Mouse (Mus musculus) kidney, embryonic 16.5 days (tissue): ENCODE data around the gene Gm49405. TPM values are rescaled to one million over a fixed set of nuclear protein-coding genes. Genes with fewer than 3 reads are reported as not detected.

ENCODE experiments used
- ATAC-seq: fragments of 200-750 bp; cut with Nextera tagmentation; 2 replicates; pipeline ENCODE4 v1.8.0; 2017; ENCODE audit warnings: moderate TSS enrichment; ENCODE audit not compliant: low FRiP score, low TSS enrichment
- H3K27ac ChIP-seq: fragments of 300-500 bp; sonication (generic); 2 replicates; pipeline ENCODE4 v1.5.1; 2014; ENCODE audit warnings: low read length
- H3K27me3 ChIP-seq: fragments of 300-500 bp; sonication (generic); 2 replicates; pipeline ENCODE4 v1.6.1; 2014; ENCODE audit warnings: low read length, control low read depth, mixed read lengths; ENCODE audit not compliant: insufficient read depth
- H3K36me3 ChIP-seq: fragments of 300-500 bp; sonication (generic); 2 replicates; pipeline ENCODE4 v1.6.1; 2014; ENCODE audit warnings: low read length, control low read depth, mixed read lengths; ENCODE audit not compliant: insufficient read depth
- H3K4me1 ChIP-seq: fragments of 300-500 bp; sonication (generic); 2 replicates; pipeline ENCODE4 v1.6.1; 2014; ENCODE audit warnings: low read length, control low read depth, mixed read lengths; ENCODE audit not compliant: insufficient read depth
- H3K4me2 ChIP-seq: fragments of 300-500 bp; sonication (generic); replicated peaks from 2 replicates; pipeline ENCODE4 v1.6.1; 2014; ENCODE audit warnings: low read depth, low read length
- H3K4me3 ChIP-seq: fragments of 300-500 bp; sonication (generic); 2 replicates; pipeline ENCODE4 v1.5.1; 2014; ENCODE audit warnings: mild to moderate bottlenecking, low read length
- H3K9ac ChIP-seq: fragments of 300-500 bp; sonication (generic); replicated peaks from 2 replicates; pipeline ENCODE4 v1.6.1; 2014; ENCODE audit warnings: low read length
- H3K9me3 ChIP-seq: fragments of 300-500 bp; sonication (generic); 2 replicates; pipeline ENCODE4 v1.6.1; 2016; ENCODE audit warnings: low read length, control low read depth
- WGBS: fragments of 180-500 bp; shearing (Covaris S2); extraction: QIAGEN DNeasy Blood & Tissue Kit; methylation state at CpG from one replicate; pipeline ENCODE4 v1.1.7; 2014; 5-methylcytosine and 5-hydroxymethylcytosine counted together
- polyA plus RNA-seq: library from polyadenylated mRNA; unstranded; fragments of >200 nt; fragmentation: Nextera tagmentation; extraction: Ambion mirVana; gene quantifications from 2 replicates; pipeline ENCODE4 v1.2.1, GENCODE M21; 2015

Gm49405 gene
- polyA plus RNA-seq, 1 experiment from 2014 or later, result 3.9 TPM

DNA sequence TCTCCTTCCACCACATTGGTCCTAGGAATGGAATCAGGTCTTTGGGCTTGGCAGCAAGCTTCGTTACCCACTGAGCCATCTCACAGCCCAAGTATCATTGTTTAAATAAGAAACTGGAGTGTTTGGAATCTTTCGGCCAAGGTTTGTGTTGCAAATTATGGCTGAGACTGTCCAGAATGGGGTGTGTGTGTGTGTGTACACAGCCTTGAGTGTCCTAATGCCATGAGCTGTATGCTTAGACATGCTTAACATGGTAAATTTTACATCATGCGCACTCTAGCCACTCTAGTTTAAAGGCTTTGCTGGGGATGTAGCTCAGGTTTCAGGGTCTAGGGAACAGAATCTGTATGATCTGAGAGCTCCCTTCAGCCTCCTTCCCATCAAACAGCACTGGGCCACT lies 4.9 kb upstream of the Gm49405 start:
- no peaks in the 10 kb centered on the region for H3K36me3 ChIP-seq
- H3K27ac ChIP-seq, result peak overlapping the region; percentile 25; the same call in 1 of the 2 replicates
- H3K4me2 ChIP-seq, result no peak overlapping the region
- no peak overlapping the region for H3K4me3 ChIP-seq
- H3K4me1 ChIP-seq, result peaks cover 32% of the 10 kb centered on the region
- no peaks in the 10 kb centered on the region for H3K27me3 ChIP-seq
- H3K9ac ChIP-seq, result no peak overlapping the region
- no peak for ATAC-seq
- H3K9me3 ChIP-seq, result no peaks in the 10 kb centered on the region
- WGBS, result 64% methylated on average over 3 of the region's 3 CpGs

DNA sequence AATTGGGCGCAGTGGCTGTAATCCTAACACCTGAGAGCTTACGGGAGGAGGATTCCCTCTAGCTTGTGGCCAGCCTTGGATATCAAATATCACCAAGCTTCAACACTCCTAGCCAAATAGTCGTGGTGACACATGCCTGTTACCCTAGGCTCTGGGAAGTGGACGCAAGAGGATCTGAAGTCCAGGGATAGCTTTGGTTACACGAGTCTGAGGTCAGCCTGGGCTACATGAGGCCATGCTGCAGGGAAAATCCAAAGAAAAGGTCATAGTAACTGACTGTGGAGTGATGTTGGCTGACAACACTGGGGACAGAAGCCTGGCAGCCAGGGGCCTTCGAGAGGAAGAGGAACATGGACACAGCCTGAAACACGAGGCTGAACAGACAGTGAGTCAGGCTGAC lies 4.3 kb upstream of the Gm49405 start:
- Histone ChIP-seq H3K4me2 (no peak overlapping the region), H3K9ac (no peak overlapping the region), H3K36me3 (no peaks in the 10 kb centered on the region), H3K9me3 (no peaks in the 10 kb centered on the region), H3K27me3 (no peaks in the 10 kb centered on the region), H3K27ac (no peak overlapping the region), H3K4me1 (peaks cover 32% of the 10 kb centered on the region), H3K4me3 (no peak overlapping the region)
- WGBS, result 51% methylated on average over 7 of the region's 7 CpGs
- ATAC-seq, result no peak

DNA sequence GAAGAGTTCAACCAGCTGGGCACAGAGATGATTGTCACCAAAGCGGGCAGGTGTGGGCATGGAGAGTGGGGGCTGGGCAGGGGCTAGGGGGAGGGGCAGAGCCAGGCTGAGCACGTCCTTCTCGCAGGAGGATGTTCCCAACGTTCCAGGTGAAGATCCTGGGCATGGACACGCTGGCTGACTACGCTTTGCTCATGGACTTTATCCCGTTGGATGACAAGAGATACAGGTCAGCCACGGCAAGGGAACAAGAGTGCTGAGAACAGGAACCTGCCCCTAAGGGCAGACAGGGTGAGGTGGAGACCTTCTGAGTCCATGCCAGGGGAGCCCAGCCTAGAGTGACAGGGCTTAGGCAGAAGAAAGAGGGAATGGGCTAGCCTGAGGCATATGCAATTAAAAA lies 3.7 kb upstream of the Gm49405 start:
- Histone ChIP-seq H3K27me3 (no peaks in the 10 kb centered on the region), H3K27ac (no peak overlapping the region)
- WGBS, result 71% methylated on average over 8 of the region's 8 CpGs

DNA sequence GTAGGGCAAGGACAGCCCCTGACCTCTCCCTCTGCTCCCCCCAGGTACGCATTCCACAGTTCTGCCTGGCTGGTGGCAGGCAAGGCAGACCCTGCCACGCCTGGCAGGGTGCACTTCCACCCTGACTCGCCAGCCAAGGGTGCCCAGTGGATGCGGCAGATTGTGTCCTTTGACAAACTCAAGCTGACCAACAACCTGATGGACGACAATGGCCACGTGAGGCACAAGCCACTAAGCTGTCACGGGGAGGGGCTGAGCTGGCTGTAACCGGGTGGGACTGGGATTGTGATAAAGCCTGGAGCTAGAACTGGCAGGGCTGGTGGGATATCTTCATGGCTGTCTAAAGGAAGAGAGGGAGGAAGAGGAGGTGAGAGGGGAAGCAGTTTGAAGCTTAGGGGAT lies 3.2 kb upstream of the Gm49405 start:
- Histone ChIP-seq H3K4me2 (no peak overlapping the region), H3K27ac (no peak overlapping the region), H3K9ac (no peak overlapping the region; the same call in 1 of the 2 replicates), H3K4me3 (no peak overlapping the region), H3K4me1 (peaks cover 43% of the 10 kb centered on the region), H3K9me3 (no peaks in the 10 kb centered on the region), H3K27me3 (no peaks in the 10 kb centered on the region), H3K36me3 (no peaks in the 10 kb centered on the region)
- no peak for ATAC-seq
- 46% methylated on average over 8 of the region's 8 CpGs for WGBS

More for the DNA sequence above, 3.7 kb upstream of the Gm49405 start:
- H3K9me3 ChIP-seq, result no peaks in the 10 kb centered on the region
- no peaks in the 10 kb centered on the region for H3K36me3 ChIP-seq
- no peak overlapping the region; the same call in 1 of the 2 replicates for H3K9ac ChIP-seq
- no peak for ATAC-seq
- H3K4me3 ChIP-seq, result no peak overlapping the region
- no peak overlapping the region for H3K4me2 ChIP-seq
- peaks cover 39% of the 10 kb centered on the region for H3K4me1 ChIP-seq

DNA sequence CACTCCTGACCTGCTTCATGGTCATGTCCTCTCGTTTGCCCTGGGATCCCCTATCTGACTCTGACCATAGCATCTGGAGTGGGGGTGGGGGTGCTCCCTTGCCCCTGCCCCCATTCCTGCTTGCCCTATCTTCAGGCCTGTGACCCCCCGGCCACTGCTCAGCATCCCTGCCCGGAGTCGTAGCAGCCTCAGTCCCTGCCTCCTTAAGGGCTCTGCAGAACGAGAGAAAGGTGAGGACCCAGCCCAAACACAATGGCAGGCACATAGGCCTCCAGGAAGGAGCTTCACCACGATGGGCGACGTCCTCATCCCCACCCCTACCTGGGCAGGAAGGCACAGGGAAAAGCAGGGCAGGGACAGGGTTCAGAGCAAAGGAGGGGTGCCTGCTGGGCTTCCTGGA lies 2.1 kb upstream of the Gm49405 start:
- H3K27me3 ChIP-seq, result no peaks in the 10 kb centered on the region
- H3K27ac ChIP-seq, result no peak overlapping the region
- ATAC-seq, result no peak
- peaks cover 43% of the 10 kb centered on the region for H3K4me1 ChIP-seq
- no peak overlapping the region for H3K9ac ChIP-seq
- H3K4me2 ChIP-seq, result no peak overlapping the region
- H3K36me3 ChIP-seq, result no peaks in the 10 kb centered on the region
- H3K4me3 ChIP-seq, result no peak overlapping the region
- no peaks in the 10 kb centered on the region for H3K9me3 ChIP-seq
- WGBS, result 62% methylated on average over 8 of the region's 8 CpGs

DNA sequence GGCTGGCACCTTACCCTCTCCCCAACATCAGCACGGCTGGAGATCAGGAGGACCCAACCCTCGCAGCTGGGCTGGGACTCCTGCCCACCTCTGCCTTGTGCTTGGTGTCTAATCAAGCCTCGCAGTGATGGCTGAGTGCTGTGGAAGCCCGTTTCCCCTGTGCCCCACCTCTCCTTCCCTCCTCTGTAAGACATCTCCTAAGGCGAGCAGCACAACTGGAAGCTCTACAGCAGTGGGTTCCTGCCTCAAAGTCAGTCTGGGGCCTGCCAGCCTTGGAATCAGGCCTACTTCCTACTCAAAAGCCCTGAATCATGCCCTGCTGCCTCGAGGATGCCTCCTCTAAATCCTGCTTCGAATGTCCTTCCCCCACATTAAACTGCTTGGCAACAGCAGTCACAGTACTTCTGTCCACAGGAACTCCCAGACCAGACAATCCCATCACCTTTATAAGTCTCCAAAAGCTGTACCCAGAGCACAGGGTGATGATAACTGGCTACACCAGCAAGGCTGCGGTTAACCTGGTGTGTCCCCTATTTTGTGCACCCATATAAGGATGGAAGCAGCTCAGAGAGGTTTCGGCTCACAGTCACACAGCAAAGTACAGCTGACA lies 1.2 kb upstream of the Gm49405 start:
- H3K4me1 ChIP-seq, result peaks cover 43% of the 10 kb centered on the region
- no peaks in the 10 kb centered on the region for H3K9me3 ChIP-seq
- H3K27me3 ChIP-seq, result no peaks in the 10 kb centered on the region
- no peak for ATAC-seq
- peak overlapping the region; percentile 82 for H3K4me2 ChIP-seq
- no peaks in the 10 kb centered on the region for H3K36me3 ChIP-seq
- peak overlapping the region; percentile 22 for H3K9ac ChIP-seq
- H3K27ac ChIP-seq, result no peak overlapping the region
- H3K4me3 ChIP-seq, result peak overlapping the region; percentile 64; the same call in 1 of the 2 replicates
- 77% methylated on average over 9 of the region's 9 CpGs for WGBS

DNA sequence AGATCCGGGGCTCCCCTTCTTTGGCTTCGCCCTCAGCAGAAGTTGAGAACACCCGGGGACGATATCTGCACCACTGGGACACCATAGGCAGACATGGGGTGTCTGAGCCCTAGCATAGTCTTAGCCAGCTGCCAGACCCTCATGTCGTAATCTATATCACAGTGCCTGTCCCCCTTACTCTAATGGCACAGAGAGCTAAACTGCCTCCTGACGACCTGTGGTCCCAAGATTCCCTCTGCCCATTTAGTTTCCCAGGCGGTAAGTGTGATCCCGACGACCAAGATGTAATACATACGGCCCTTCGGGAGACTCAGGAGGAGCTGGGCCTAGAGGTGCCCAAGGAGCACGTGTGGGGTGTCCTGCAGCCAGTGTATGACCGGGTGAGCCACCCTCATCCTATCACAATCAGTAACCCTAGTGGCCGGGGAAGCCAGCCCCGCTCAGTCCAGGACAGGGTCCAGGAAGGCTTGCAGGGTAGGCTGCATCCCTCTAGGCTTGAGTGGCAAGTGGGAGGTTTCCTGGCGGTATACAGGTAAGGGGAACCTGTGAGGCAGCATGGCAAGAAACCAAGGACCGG lies 611 bp downstream of the Gm49405 start:
- WGBS, result 11% methylated on average over 17 of the region's 17 CpGs
- no peaks in the 10 kb centered on the region for H3K27me3 ChIP-seq
- H3K9ac ChIP-seq, result peak overlapping the region; percentile 83
- H3K9me3 ChIP-seq, result no peaks in the 10 kb centered on the region
- ATAC-seq, result 0 out of 2 replicates have a peak, but pooled peaks have one; percentile 20
- H3K4me1 ChIP-seq, result peaks cover 33% of the 10 kb centered on the region
- H3K27ac ChIP-seq, result peak overlapping the region; percentile 99
- H3K4me2 ChIP-seq, result peak overlapping the region; percentile 82
- H3K4me3 ChIP-seq, result peak overlapping the region; percentile 64
- peaks cover 3% of the 10 kb centered on the region for H3K36me3 ChIP-seq

DNA sequence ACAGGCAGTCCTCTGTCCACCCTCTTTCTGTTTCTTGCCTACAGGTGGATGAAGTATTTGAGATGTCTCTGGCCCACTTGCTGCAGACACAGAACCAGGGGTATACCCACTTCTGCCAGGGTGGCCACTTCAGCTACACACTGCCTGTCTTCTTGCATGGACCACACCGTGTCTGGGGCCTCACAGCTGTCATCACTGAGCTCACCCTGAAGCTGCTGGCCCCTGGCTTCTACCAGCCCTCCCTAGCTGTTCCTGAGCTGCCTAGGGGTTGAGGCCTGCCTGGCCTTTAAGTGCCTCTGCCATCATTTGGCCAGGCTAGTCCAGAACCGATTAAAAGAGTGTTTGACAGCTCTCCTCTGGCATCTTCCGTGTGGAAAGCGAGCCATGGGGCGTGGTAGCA lies 1.3 kb downstream of the Gm49405 start:
- Histone ChIP-seq H3K4me2 (no peak overlapping the region), H3K4me3 (no peak overlapping the region), H3K9ac (peak overlapping the region; percentile 83; the same call in 1 of the 2 replicates), H3K27ac (no peak overlapping the region; the same call in 1 of the 2 replicates), H3K27me3 (no peaks in the 10 kb centered on the region), H3K4me1 (peaks cover 26% of the 10 kb centered on the region), H3K36me3 (peaks cover 11% of the 10 kb centered on the region), H3K9me3 (no peaks in the 10 kb centered on the region)
- WGBS, result 76% methylated on average over 5 of the region's 5 CpGs
- no peak for ATAC-seq

DNA sequence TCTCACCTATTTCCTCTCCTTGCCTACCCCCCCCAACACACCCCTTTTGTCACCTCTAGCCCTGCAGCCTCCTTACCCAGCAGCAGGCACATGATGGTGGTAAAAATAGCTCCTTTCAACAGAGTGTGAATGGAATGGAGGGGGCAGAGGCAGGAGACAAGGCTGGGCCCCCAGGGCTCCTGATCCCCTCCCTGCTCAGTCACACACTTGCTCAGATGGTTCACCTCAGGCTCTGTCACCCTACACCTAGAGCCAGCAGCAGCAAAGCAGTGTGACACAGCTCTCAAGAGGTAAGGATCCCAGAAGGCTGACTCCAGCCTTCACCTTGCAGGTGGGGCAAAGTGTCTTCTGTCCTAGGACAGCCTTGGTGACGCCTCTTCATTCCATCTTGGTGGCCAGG lies 2.7 kb downstream of the Gm49405 start, which contains the start of gene Doc2g:
TSS of gene Doc2g (plus strand) at position 202 of the 400 bp plus-strand sequence.
- ATAC-seq, result no peak
- Histone ChIP-seq H3K9me3 (no peaks in the 10 kb centered on the region), H3K4me1 (peaks cover 20% of the 10 kb centered on the region), H3K27me3 (no peaks in the 10 kb centered on the region), H3K4me2 (no peak within 1 kb of the TSS), H3K36me3 (peaks cover 24% of the 10 kb centered on the region), H3K4me3 (no peak within 1 kb of the TSS), H3K9ac (no peak within 1 kb of the TSS), H3K27ac (no peak within 1 kb of the TSS)
- 78% methylated on average over 1 of the region's 1 CpGs for WGBS

DNA sequence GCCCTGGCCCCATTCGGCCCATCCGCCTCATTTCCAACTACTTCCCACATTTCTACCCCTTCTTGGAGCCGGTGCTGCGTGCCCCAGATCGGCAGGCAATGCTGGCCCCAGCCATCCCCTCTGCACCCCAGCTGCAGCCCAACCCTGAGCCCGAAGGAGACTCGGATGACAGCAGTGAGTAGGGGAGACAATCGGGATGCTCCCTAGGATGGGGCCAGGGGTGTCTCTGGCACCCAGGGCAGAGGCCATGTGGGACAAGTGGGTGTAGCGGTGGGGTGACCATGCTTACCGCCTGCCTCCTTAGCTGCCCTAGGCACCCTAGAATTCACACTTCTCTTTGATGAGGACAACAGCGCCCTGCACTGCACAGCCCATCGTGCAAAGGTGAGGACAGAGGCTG lies 3.2 kb downstream of the Gm49405 start:
- ATAC-seq, result no peak
- Histone ChIP-seq H3K27me3 (no peaks in the 10 kb centered on the region), H3K9me3 (no peaks in the 10 kb centered on the region), H3K4me2 (no peak overlapping the region), H3K4me1 (peaks cover 20% of the 10 kb centered on the region), H3K36me3 (peaks cover 30% of the 10 kb centered on the region), H3K27ac (no peak overlapping the region), H3K9ac (no peak overlapping the region), H3K4me3 (no peak overlapping the region)
- 71% methylated on average over 12 of the region's 12 CpGs for WGBS
